In genomic region chr1:139194011-139194410, GRCm38 (mm10) we compare ENCODE assay signal across 15 mouse cellular contexts.
DNase-seq lines count a peak whose midpoint lies in the region; ATAC-seq and TF ChIP-seq lines count a peak whose summit lies in the region.
"Had no signal": no experiment of that assay in that cellular context is flagged by ENCODE, and none has a peak within 500 bp of the region (broad histone marks: within the 10 kb centered on the region; RNA-seq: fewer than 3 reads in every experiment).

No protein-coding gene starts in this region.

- H3K4me2 ChIP-seq in hindbrain, embryonic 12.5 days (replicated peaks) = no peak overlapping the region
- H3K4me2 ChIP-seq in hindbrain, embryonic 14.5 days (replicated peaks) = no peak overlapping the region
- H3K4me2 ChIP-seq in midbrain, embryonic 15.5 days = no peak overlapping the region
- H3K4me2 ChIP-seq in midbrain, postnatal 0 days (ENCODE audit: low read depth, low read length, poor library complexity, severe bottlenecking) = no peak overlapping the region
- H3K4me2 ChIP-seq: liver, embryonic 15.5 days had no signal

- no peak overlapping the region for H3K27ac ChIP-seq in hindbrain, embryonic 12.5 days
- H3K27ac ChIP-seq in hindbrain, embryonic 14.5 days = no peak overlapping the region
- H3K27ac ChIP-seq in midbrain, embryonic 15.5 days = no peak overlapping the region
- H3K27ac ChIP-seq in midbrain, postnatal 0 days (ENCODE audit: low read depth, low read length) = no peak overlapping the region
- H3K27ac ChIP-seq in limb, embryonic 10.5 days = peak overlapping the region; percentile 72
- H3K27ac ChIP-seq: liver, embryonic 15.5 days had no signal

- no peak for DNase-seq in hindbrain, embryonic 14.5 days (ENCODE audit: low spot score)
- no peak for DNase-seq in midbrain, postnatal 0 days (ENCODE audit: low spot score)
- DNase-seq in limb, embryonic 10.5 days (ENCODE audit: low spot score) = peak; percentile 60
- DNase-seq in retina, embryonic 14.5 days (ENCODE audit: low spot score) = peak; percentile 9
- no peak for DNase-seq in adrenal gland, postnatal 4 days (ENCODE audit: low spot score in 2 of 2)
- no peak for DNase-seq in spleen, adult 12 weeks (ENCODE audit: low spot score)
- DNase-seq: cerebellum, postnatal 25 days; kidney, adult 18-20 months; kidney, postnatal 25 days; right cerebral cortex, postnatal 25 days had no signal

- no peak for TF ChIP-seq CTCF in midbrain, postnatal 0 days (IDR thresholded peaks at IDR 0.05)

- 44% methylated on average over 2 of the region's 2 CpGs for WGBS in hindbrain, embryonic 12.5 days
- WGBS in hindbrain, embryonic 14.5 days = 50% methylated on average over 2 of the region's 2 CpGs
- 49% methylated on average over 2 of the region's 2 CpGs for WGBS in midbrain, embryonic 15.5 days
- WGBS in midbrain, postnatal 0 days = 63% methylated on average over 2 of the region's 2 CpGs
- 21% methylated on average over 2 of the region's 2 CpGs for WGBS in limb, embryonic 10.5 days

- no peaks in the 10 kb centered on the region for H3K9me3 ChIP-seq in hindbrain, embryonic 12.5 days (replicated peaks)
- no peaks in the 10 kb centered on the region for H3K9me3 ChIP-seq in hindbrain, embryonic 14.5 days (ENCODE audit: control insufficient read depth, low read length)
- no peaks in the 10 kb centered on the region for H3K9me3 ChIP-seq in midbrain, embryonic 15.5 days
- no peaks in the 10 kb centered on the region for H3K9me3 ChIP-seq in midbrain, postnatal 0 days (ENCODE audit: low read length)
- H3K9me3 ChIP-seq in limb, embryonic 10.5 days (replicated peaks) = no peaks in the 10 kb centered on the region
- H3K9me3 ChIP-seq: forebrain, embryonic 10.5 days; liver, embryonic 15.5 days had no signal

- no peaks in the 10 kb centered on the region for H3K27me3 ChIP-seq in hindbrain, embryonic 12.5 days
- H3K27me3 ChIP-seq in hindbrain, embryonic 14.5 days (ENCODE audit: control insufficient read depth, insufficient read depth, low read length) = no peaks in the 10 kb centered on the region
- no peaks in the 10 kb centered on the region for H3K27me3 ChIP-seq in midbrain, embryonic 15.5 days (replicated peaks)
- H3K27me3 ChIP-seq in midbrain, postnatal 0 days (ENCODE audit: insufficient read depth, low read length) = no peaks in the 10 kb centered on the region
- no peaks in the 10 kb centered on the region for H3K27me3 ChIP-seq in limb, embryonic 10.5 days (ENCODE audit: low read depth, poor library complexity, severe bottlenecking)
- H3K27me3 ChIP-seq: liver, embryonic 15.5 days had no signal

- peak; percentile 56; the same call in 1 of the 2 replicates for ATAC-seq in hindbrain, embryonic 12.5 days (ENCODE audit: low FRiP score)
- ATAC-seq in hindbrain, embryonic 14.5 days (ENCODE audit: low FRiP score) = no peak
- peak; percentile 39; the same call in 1 of the 2 replicates for ATAC-seq in midbrain, embryonic 15.5 days (replicated peaks)
- ATAC-seq in midbrain, postnatal 0 days (ENCODE audit: low FRiP score) = no peak
- ATAC-seq: Patski had no signal

- no peak overlapping the region for H3K4me3 ChIP-seq in hindbrain, embryonic 12.5 days
- no peak overlapping the region for H3K4me3 ChIP-seq in hindbrain, embryonic 14.5 days (replicated peaks; ENCODE audit: low read length)
- H3K4me3 ChIP-seq in midbrain, embryonic 15.5 days = no peak overlapping the region
- no peak overlapping the region for H3K4me3 ChIP-seq in midbrain, postnatal 0 days (ENCODE audit: low read depth, low read length)
- H3K4me3 ChIP-seq in limb, embryonic 10.5 days = peak overlapping the region; percentile 13
- H3K4me3 ChIP-seq: forebrain, embryonic 10.5 days; liver, embryonic 15.5 days had no signal

- H3K9ac ChIP-seq in hindbrain, embryonic 12.5 days = no peak overlapping the region
- H3K9ac ChIP-seq in hindbrain, embryonic 14.5 days = no peak overlapping the region
- H3K9ac ChIP-seq in midbrain, embryonic 15.5 days = no peak overlapping the region
- no peak overlapping the region for H3K9ac ChIP-seq in midbrain, postnatal 0 days (replicated peaks; ENCODE audit: low read length, poor library complexity, severe bottlenecking)
- H3K9ac ChIP-seq: liver, embryonic 15.5 days had no signal

- no peaks in the 10 kb centered on the region for H3K36me3 ChIP-seq in hindbrain, embryonic 12.5 days
- no peaks in the 10 kb centered on the region for H3K36me3 ChIP-seq in hindbrain, embryonic 14.5 days (replicated peaks; ENCODE audit: control insufficient read depth, insufficient read depth)
- H3K36me3 ChIP-seq in midbrain, embryonic 15.5 days (replicated peaks) = no peaks in the 10 kb centered on the region
- H3K36me3 ChIP-seq in midbrain, postnatal 0 days (ENCODE audit: insufficient read depth, low read length) = no peaks in the 10 kb centered on the region
- no peaks in the 10 kb centered on the region for H3K36me3 ChIP-seq in limb, embryonic 10.5 days
- H3K36me3 ChIP-seq: forebrain, embryonic 10.5 days; liver, embryonic 15.5 days had no signal

- H3K4me1 ChIP-seq in hindbrain, embryonic 12.5 days = peaks cover 13% of the 10 kb centered on the region
- H3K4me1 ChIP-seq in hindbrain, embryonic 14.5 days (replicated peaks; ENCODE audit: control insufficient read depth, insufficient read depth, low read length) = 0 out of 2 replicates have a peak, but pooled peaks cover 4% of the 10 kb centered on the region
- H3K4me1 ChIP-seq in midbrain, embryonic 15.5 days = peaks cover 13% of the 10 kb centered on the region; the same call in 1 of the 2 replicates
- no peaks in the 10 kb centered on the region for H3K4me1 ChIP-seq in midbrain, postnatal 0 days (ENCODE audit: insufficient read depth, low read length)
- peaks cover 38% of the 10 kb centered on the region for H3K4me1 ChIP-seq in limb, embryonic 10.5 days
- H3K4me1 ChIP-seq: liver, embryonic 15.5 days had no signal

Comparison
In these comparisons a context has a peak if more than half of its experiments do, and no peak if none do; other contexts are left out.
1. ATAC-seq: peak in hindbrain, embryonic 12.5 days (single experiment) and midbrain, embryonic 15.5 days (single experiment); none in hindbrain, embryonic 14.5 days (single experiment) and midbrain, postnatal 0 days (single experiment).
2. DNase-seq: peak in limb, embryonic 10.5 days (single experiment) and retina, embryonic 14.5 days (single experiment); none in hindbrain, embryonic 14.5 days (single experiment), midbrain, postnatal 0 days (single experiment), adrenal gland, postnatal 4 days (0 of 2) and spleen, adult 12 weeks (single experiment).